Mouse (Mus musculus) naive thymus-derived CD4-positive, alpha-beta T cell, adult 2 months (primary cell): ENCODE data around the gene Spata46.

ENCODE experiments used
- DNase-seq: peaks from one replicate; pipeline ENCODE4 v3.0.0-alpha.2; 2011; ENCODE audit warnings: low read depth

Gene Spata46

GRCm38 (mm10) chr1:170343081-170343480, 34.5 kb downstream of the Spata46 start:
- DNase-seq = no peak

- DNase-seq = no peak
Measured at GRCm38 (mm10) chr1:170343906-170344305, 35.3 kb downstream of the Spata46 start.

- DNase-seq = no peak
Measured at GRCm38 (mm10) chr1:170346266-170346665, 37.7 kb downstream of the Spata46 start.

- DNase-seq = no peak
Measured at GRCm38 (mm10) chr1:170351080-170351479, 42.5 kb downstream of the Spata46 start.

GRCm38 (mm10) chr1:170353335-170353734, 44.7 kb downstream of the Spata46 start:
- DNase-seq = no peak

- DNase-seq = no peak
Measured at GRCm38 (mm10) chr1:170360183-170360915, 51.7 kb downstream of the Spata46 start.
